Mouse (Mus musculus): ENCODE data around the gene Best3.

Gene Best3

GRCm38 (mm10) chr10:117033785-117034184 lies 47.7 kb downstream of the Best3 start:
- DNase-seq: peak; percentile 91

DNA sequence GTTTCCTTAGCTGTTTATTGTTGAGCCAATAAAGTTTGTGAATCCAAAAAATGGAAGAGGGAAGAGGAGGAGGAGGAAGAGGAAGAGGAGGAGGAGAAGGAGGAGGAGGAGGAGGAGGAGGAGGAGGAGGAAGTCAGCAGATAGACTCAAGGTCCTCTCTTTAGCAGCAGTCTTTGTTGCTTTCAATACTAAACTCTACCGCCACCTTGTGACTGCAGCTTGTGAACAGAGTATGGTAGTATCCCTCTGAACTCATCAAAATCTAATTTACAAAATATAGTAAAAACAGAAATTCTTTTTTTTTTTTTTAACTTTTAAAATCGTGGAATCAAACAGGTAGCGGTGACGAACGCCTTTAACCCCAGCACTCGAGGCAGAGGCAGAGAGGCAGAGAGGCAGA lies 54.2 kb downstream of the Best3 start:
- peak; percentile 35 for DNase-seq

GRCm38 (mm10) chr10:117042295-117042694 lies 56.2 kb downstream of the Best3 start:
- peak; percentile 10 for DNase-seq

GRCm38 (mm10) chr10:117043497-117044166 lies 57.5 kb downstream of the Best3 start:
- DNase-seq: peak; percentile 12

- no peak for DNase-seq
Observed at GRCm38 (mm10) chr10:117045175-117046056, 59.3 kb downstream of the Best3 start, which contains the start of gene Lrrc10. Lrrc10 (plus strand) TSS chr10:117045341.

- no peak for DNase-seq
Observed at GRCm38 (mm10) chr10:117049253-117049652, 63.1 kb downstream of the Best3 start.

DNA sequence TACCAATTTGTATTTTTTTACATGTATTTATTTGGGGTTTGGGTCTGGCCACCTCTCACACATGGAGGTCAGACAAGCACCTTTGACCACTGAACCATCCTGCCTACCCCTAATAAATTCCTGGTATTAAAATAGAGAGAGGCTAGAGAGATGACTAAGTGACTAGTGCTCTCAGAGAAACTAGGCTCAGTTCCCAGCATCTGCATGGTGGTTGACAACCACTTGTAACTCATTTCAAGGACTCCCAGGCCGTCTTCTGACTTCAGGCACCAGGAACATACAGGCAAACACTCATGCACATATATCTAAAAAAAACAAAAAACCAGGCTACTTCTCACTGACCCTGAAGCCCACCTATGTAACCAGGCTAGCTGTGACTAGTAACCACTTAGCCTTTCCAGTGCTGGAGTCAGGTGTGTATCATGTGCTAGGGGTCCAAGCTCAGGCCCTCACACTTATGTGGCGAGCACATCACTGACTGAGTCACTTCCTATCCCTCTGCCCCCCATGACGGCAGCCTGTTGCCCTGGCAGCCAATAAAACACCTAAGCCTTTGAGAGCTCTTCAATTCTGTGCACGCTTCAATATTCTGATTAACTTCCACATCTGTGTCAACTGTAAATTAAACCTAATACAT lies 64.0 kb downstream of the Best3 start:
- peak; percentile 9 for DNase-seq

DNA sequence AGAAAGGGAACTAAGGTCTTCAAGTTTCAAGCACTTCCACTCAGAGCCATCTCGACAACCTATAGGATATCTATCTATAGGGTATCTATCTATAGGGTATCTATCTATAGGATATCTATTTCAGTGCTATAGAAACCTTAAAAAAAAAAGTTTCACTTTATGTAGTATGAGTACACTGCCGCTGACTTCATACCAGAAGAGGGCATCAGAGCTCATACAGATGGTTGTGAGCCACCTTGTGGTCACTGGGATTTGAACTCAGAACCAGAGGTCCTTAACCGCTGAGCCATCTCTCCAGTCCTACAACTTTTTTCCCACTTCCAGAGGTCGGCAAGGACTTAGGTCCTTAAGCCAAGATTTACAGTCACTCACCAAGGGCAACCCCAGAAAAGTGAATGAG lies 69.6 kb downstream of the Best3 start:
- no peak for DNase-seq

- no peak for DNase-seq
Observed at GRCm38 (mm10) chr10:117062894-117063253, 76.8 kb downstream of the Best3 start.

DNA sequence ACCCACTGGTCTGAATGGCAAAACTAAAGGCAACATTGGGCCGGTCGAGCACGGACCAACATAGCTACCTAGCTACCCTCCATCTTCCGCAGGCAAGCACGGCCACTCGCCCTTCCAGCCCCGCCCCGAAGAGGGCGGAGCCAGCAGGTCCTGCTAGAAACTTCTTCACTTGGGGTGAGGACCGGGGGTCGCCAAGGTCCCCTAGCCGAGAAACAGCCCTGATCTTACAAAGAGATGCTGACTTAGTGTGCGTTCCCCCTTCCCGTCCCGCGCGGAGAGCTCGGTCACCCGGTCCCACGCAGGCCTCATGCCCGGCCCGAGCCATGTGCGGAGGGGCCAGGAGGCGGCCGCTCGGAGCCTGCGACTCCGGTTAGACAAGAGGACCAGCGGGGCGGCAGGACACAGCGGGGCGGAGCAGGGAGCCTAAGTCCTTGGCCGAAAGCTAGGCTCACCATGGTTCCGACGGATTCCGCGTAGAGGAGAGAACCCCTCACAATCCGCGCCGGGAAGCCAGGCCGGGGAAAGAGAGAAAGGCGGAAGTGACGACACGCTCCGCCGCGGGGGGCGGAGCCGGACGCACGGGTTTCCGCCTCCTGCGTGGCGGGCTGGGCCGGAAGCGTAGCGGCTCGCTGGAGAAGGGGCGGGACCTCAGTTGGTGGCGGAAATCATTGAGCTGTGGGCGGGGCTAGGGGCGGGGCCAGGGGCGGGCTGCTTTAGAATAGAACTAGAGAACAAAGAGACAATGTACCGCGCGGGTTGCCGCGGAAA lies 77.3 kb downstream of the Best3 start, which contains the start of gene Cct2:
Cct2 (minus strand) TSS at position 561 of the 768 bp plus-strand sequence.
- peak; percentile 94 for DNase-seq

- no peak for DNase-seq
Observed at GRCm38 (mm10) chr10:117064076-117064475, 78.0 kb downstream of the Best3 start.

- no peak for DNase-seq
Observed at GRCm38 (mm10) chr10:117069109-117069508, 83.0 kb downstream of the Best3 start.

DNA sequence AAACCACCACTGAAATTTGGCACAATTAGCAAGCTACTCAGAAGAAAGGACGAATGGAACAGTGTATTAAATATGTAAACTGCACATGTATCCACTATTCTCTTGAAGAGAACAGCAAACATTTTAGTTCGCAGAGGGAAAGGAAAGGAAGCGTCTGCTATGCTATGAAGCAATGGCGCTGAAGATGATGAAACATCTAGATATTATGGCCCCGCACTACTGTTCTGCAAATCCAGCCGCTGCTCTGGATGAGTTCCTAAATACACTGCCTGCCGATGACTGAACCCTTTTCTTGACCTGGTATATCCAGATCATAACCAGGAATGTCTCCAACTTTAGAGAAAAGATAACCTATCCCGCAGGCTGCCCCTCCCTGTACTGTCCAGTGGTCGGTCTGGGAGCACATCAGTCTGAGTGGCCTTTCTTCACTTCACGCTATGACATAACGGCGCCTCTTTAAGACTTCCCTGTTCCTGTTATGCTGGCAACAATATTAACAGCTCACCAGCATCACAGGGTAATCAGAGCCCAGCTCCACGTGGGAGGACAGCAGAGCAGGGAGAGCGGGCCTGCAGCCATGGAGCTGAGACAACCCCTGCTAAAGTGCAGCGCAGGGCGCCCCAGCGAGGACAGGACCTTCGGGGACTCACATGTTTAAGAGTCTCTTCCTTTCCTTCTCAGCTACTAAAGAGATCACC lies 86.2 kb downstream of the Best3 start:
- peak; percentile 26 for DNase-seq

DNA sequence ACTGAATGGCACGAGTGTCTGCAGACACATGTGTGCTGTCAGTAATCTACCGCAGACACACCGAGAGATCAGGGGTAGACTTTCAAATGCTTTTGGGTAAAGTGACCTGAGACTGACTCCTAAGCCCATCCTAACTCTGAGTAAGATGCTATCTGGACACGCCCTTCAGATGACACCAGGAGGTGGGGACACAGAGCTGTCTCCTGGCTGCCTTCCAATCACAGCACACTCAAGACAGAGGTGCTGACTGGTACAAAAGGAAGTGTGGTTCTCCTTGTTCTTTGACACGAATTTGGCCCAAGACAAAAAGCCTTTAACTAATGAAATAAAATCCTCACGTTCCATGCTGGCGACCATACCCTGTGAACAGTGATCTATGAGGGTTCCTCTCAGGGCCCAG lies 87.1 kb downstream of the Best3 start:
- DNase-seq: no peak

All from lung, postnatal 36 days (tissue).